Mouse (Mus musculus) CH12.LX (cell line): ENCODE data around the gene Bdh2. TPM values are rescaled to one million over a fixed set of nuclear protein-coding genes. Genes with fewer than 3 reads are reported as not detected.
A peak's percentile ranks its signal among the peaks of the same experiment; 100 is the strongest.

Source experiments
- DNase-seq: peaks from one replicate; pipeline ENCODE4 v3.0.0-alpha.2; 2013; ENCODE audit errors: extremely low read depth
- H3K27ac ChIP-seq: 2 replicates; pipeline ENCODE4 v1.5.1; 2012; ENCODE audit warnings: low read depth, mild to moderate bottlenecking, control low read depth, moderate library complexity; ENCODE audit not compliant: insufficient read depth
- H3K27me3 ChIP-seq: replicated peaks from 2 replicates; pipeline ENCODE3; 2012; ENCODE audit warnings: inconsistent platforms
- H3K36me3 ChIP-seq, 2 experiments: replicated peaks in 1 of 2; 2 replicates each; pipeline versions ENCODE3 to v1.6.1; 2012; ENCODE audit warnings: inconsistent platforms in 1 of 2, low read length in 1 of 2, mild to moderate bottlenecking in 1 of 2, mixed read lengths in 1 of 2, moderate library complexity in 1 of 2; ENCODE audit not compliant: control insufficient read depth in 1 of 2, insufficient read depth in 1 of 2
- H3K4me1 ChIP-seq, 2 experiments: 2 replicates each; pipeline ENCODE4 v1.6.1; 2012; ENCODE audit warnings: inconsistent platforms in 1 of 2, moderate library complexity in 1 of 2; ENCODE audit not compliant: insufficient read depth in 2 of 2, control insufficient read depth in 1 of 2
- H3K4me2 ChIP-seq: 2 replicates; pipeline ENCODE4 v1.6.1; 2012; ENCODE audit warnings: low read depth, mild to moderate bottlenecking, control low read depth; ENCODE audit not compliant: poor library complexity, insufficient read depth, severe bottlenecking
- H3K4me3 ChIP-seq, 3 experiments: fragments of 150-350 bp in 1 of 3; sonication (generic) in 1 of 3; replicated peaks in 1 of 3; 2 replicates each; pipeline versions ENCODE3 to v1.5.1; 2011 to 2012; ENCODE audit warnings: low read depth in 2 of 3, low read length in 2 of 3, mild to moderate bottlenecking in 2 of 3, moderate library complexity in 2 of 3, control low read depth in 1 of 3, improper control_type of control experiment in 1 of 3, inconsistent platforms in 1 of 3, mixed read lengths in 1 of 3; ENCODE audit not compliant: poor library complexity in 1 of 3
- H3K79me2 ChIP-seq: replicated peaks from 2 replicates; pipeline ENCODE4 v1.6.1; 2012; ENCODE audit warnings: mild to moderate bottlenecking, moderate library complexity; ENCODE audit not compliant: control insufficient read depth, poor library complexity, insufficient read depth, severe bottlenecking; ENCODE audit errors: extremely low read depth
- H3K9ac ChIP-seq: 2 replicates; pipeline ENCODE4 v1.6.1; 2012; ENCODE audit warnings: low read depth, mild to moderate bottlenecking, control low read depth, moderate library complexity; ENCODE audit not compliant: insufficient read depth
- H3K9me3 ChIP-seq: replicated peaks from 2 replicates; pipeline ENCODE3; 2012; ENCODE audit warnings: low read length, inconsistent platforms, mixed read lengths
- BHLHE40 ChIP-seq: IDR thresholded peaks from 2 replicates; pipeline ENCODE4 v1.6.1; 2011; ENCODE audit warnings: mild to moderate bottlenecking, low read depth, low read length, improper control_type of control experiment
- CHD1 ChIP-seq: IDR thresholded peaks from 2 replicates; pipeline ENCODE4 v1.6.1; 2012; ENCODE audit warnings: low read depth, low read length, improper control_type of control experiment, inconsistent platforms
- CTCF ChIP-seq, 2 experiments: IDR thresholded peaks in 1 of 2; conservative IDR thresholded peaks in 1 of 2; 2 replicates each; pipeline ENCODE4 v1.5.1; 2011 to 2012; ENCODE audit warnings: low read depth in 2 of 2, low read length in 2 of 2, improper control_type of control experiment in 1 of 2, inconsistent platforms in 1 of 2, mild to moderate bottlenecking in 1 of 2, moderate library complexity in 1 of 2
- E2F4 ChIP-seq: IDR thresholded peaks from 2 replicates; pipeline ENCODE4 v1.6.1; 2011; ENCODE audit warnings: low read depth, low read length, improper control_type of control experiment; ENCODE audit not compliant: insufficient replicate concordance
- GABPA ChIP-seq: IDR thresholded peaks from 2 replicates; pipeline ENCODE4 v1.6.1; 2012; ENCODE audit warnings: low read depth, low read length, improper control_type of control experiment, inconsistent platforms; ENCODE audit not compliant: insufficient replicate concordance
- MAX ChIP-seq: IDR thresholded peaks from 2 replicates; pipeline ENCODE4 v1.6.1; 2011; ENCODE audit warnings: low read length, improper control_type of control experiment
- MAZ ChIP-seq: IDR thresholded peaks from 2 replicates; pipeline ENCODE4 v1.6.1; 2012; ENCODE audit warnings: low read depth, mild to moderate bottlenecking, inconsistent platforms, low read length, improper control_type of control experiment, moderate library complexity
- MEF2A ChIP-seq: IDR thresholded peaks from 2 replicates; pipeline ENCODE4 v1.6.1; 2014; ENCODE audit warnings: low read depth, mild to moderate bottlenecking, inconsistent platforms, low read length, improper control_type of control experiment, borderline replicate concordance
- MYC ChIP-seq: IDR thresholded peaks from 2 replicates; pipeline ENCODE4 v1.6.1; 2011; ENCODE audit warnings: low read depth, mild to moderate bottlenecking, improper control_type of control experiment, low read length
- NELFE ChIP-seq: IDR thresholded peaks from 2 replicates; pipeline ENCODE4 v1.6.1; 2011; ENCODE audit warnings: low read depth, low read length, improper control_type of control experiment
- NRF1 ChIP-seq: IDR thresholded peaks from 2 replicates; pipeline ENCODE4 v1.6.1; 2014; ENCODE audit warnings: low read depth, mild to moderate bottlenecking, inconsistent platforms, low read length, improper control_type of control experiment, moderate library complexity
- POLR2A ChIP-seq: IDR thresholded peaks from 2 replicates; pipeline ENCODE4 v1.6.1; 2011; ENCODE audit warnings: low read depth, mild to moderate bottlenecking, improper control_type of control experiment, low read length
- RAD21 ChIP-seq: IDR thresholded peaks from 2 replicates; pipeline ENCODE4 v1.6.1; 2011; ENCODE audit warnings: low read depth, mild to moderate bottlenecking, low read length, improper control_type of control experiment, moderate library complexity
- RCOR1 ChIP-seq: conservative IDR thresholded peaks from 2 replicates; pipeline ENCODE4 v1.6.1; 2012; ENCODE audit warnings: low read depth, mild to moderate bottlenecking, inconsistent platforms, low read length, improper control_type of control experiment
- SIN3A ChIP-seq: IDR thresholded peaks from 2 replicates; pipeline ENCODE4 v1.6.1; 2012; ENCODE audit warnings: low read length, improper control_type of control experiment, inconsistent platforms
- SMC3 ChIP-seq: IDR thresholded peaks from 2 replicates; pipeline ENCODE4 v1.6.1; 2011; ENCODE audit warnings: low read depth, low read length, improper control_type of control experiment
- TCF12 ChIP-seq: IDR thresholded peaks from 2 replicates; pipeline ENCODE4 v1.6.1; 2014; ENCODE audit warnings: low read depth, mild to moderate bottlenecking, inconsistent platforms, low read length, improper control_type of control experiment
- UBTF ChIP-seq: IDR thresholded peaks from 2 replicates; pipeline ENCODE4 v1.6.1; 2012; ENCODE audit warnings: low read depth, mild to moderate bottlenecking, inconsistent platforms, low read length, improper control_type of control experiment, moderate library complexity
- ZC3H11A ChIP-seq: IDR thresholded peaks from 2 replicates; pipeline ENCODE4 v1.6.1; 2012; ENCODE audit warnings: low read depth, mild to moderate bottlenecking, inconsistent platforms, low read length, improper control_type of control experiment
- ZMIZ1 ChIP-seq: IDR thresholded peaks from 2 replicates; pipeline ENCODE4 v1.6.1; 2012; ENCODE audit warnings: low read depth, mild to moderate bottlenecking, inconsistent platforms, low read length, improper control_type of control experiment
- ZNF384 ChIP-seq: IDR thresholded peaks from 2 replicates; pipeline ENCODE4 v1.6.1; 2012; ENCODE audit warnings: low read depth, low read length, improper control_type of control experiment, inconsistent platforms
- dilution Hi-C: fragments of 300-500 bp; cut with MboI; formaldehyde crosslinking; loops from 2 replicates; pipeline ENCODE4 v1.14.3; 2020; ENCODE audit warnings: low sequenced_read_pairs; ENCODE audit not compliant: extremely low pct_unique_long_range_greater_than_20kb, extremely low pct_ligation_motif_present
- in situ Hi-C: fragments of 300-500 bp; cut with MboI; formaldehyde crosslinking; loops from 3 replicates; pipeline ENCODE4 v1.14.3; 2019; ENCODE audit warnings: low sequenced_read_pairs, low pct_ligation_motif_present, low pct_unique_long_range_greater_than_20kb, mixed read lengths
- polyA plus RNA-seq: library from polyadenylated mRNA; unstranded; fragments of >175 nt; gene quantifications from 2 replicates; pipeline ENCODE4 v1.2.1, GENCODE M21; 2012; ENCODE audit warnings: low read depth; ENCODE audit not compliant: insufficient read length
- total RNA-seq, 2 experiments: library from RNA; depleted of rRNA; stranded (reverse); fragments of 300-350 nt in 1 of 2; fragments of >200 nt in 1 of 2; gene quantifications; 2 replicates each; pipeline ENCODE4 v1.2.3; 2012 to 2014

The Bdh2 gene
- 2.0 and 2.2 TPM in 2 replicates for total RNA-seq (2012; rRNA removed)
- total RNA-seq (2014; rRNA removed): 1.2 TPM in 2 replicates
- 1.3 and 2.3 TPM in 2 replicates for polyA plus RNA-seq

GRCm38 (mm10) chr3:135280669-135281415 lies at the start of gene Bdh2:
TSS of gene Bdh2 (plus strand) at chr3:135281221.
- Histone ChIP-seq H3K9me3 (peaks cover 5% of the 10 kb centered on the region), H3K36me3 (no peaks in the 10 kb centered on the region), H3K4me2 (peak within 1 kb of the TSS; percentile 73), H3K27me3 (no peaks in the 10 kb centered on the region), H3K9ac (peak within 1 kb of the TSS; percentile 29; the same call in 1 of the 2 replicates), H3K27ac (no peak within 1 kb of the TSS), H3K79me2 (no peaks in the 10 kb centered on the region), H3K4me1 (peaks cover 0 to 12% of the 10 kb centered on the region in 2 experiments; a peak in 1 of 4 replicates), H3K4me3 (no peak within 1 kb of the TSS)
- TF ChIP-seq TCF12 (no peak), ZC3H11A (peak; percentile 35; the same call in 1 of the 2 replicates), POLR2A (no peak), RAD21 (peak; percentile 96), MAX (0 out of 2 replicates have a peak, but pooled peaks have one; percentile 52), NRF1 (0 out of 2 replicates have a peak, but pooled peaks have one; percentile 31), SMC3 (peak; percentile 87), E2F4 (no peak), ZNF384 (no peak), BHLHE40 (peak; percentile 59; the same call in 1 of the 2 replicates), CTCF (conservative IDR thresholded peaks at IDR 0.05 in 1 of 2, IDR thresholded peaks at IDR 0.05 in 1 of 2; ENCODE audit: low read depth in 2 of 2, low read length in 2 of 2) (peak; percentile 97 to 98), MYC (peak; percentile 76; the same call in 1 of the 2 replicates)
- peak; percentile 93 for DNase-seq
- in situ Hi-C loops (loop anchor here (5.0 kb wide), 1 partner anchor 301 kb away; no protein-coding TSS in a partner anchor), dilution Hi-C loops (no loop called here)

- H3K9ac ChIP-seq: no peak overlapping the region
- H3K4me3 ChIP-seq: no peak overlapping the region
- no peaks in the 10 kb centered on the region for H3K27me3 ChIP-seq
- H3K4me2 ChIP-seq: no peak overlapping the region
- no peak for DNase-seq
- no peaks in the 10 kb centered on the region for H3K79me2 ChIP-seq
- no peaks in the 10 kb centered on the region for H3K9me3 ChIP-seq
- no peaks in the 10 kb centered on the region for H3K4me1 ChIP-seq
- H3K27ac ChIP-seq: no peak overlapping the region
- dilution Hi-C loops (no loop called here), in situ Hi-C loops (no loop called here)
- no peak for TF ChIP-seq ZMIZ1
- no peak for TF ChIP-seq GABPA
- no peak for TF ChIP-seq ZC3H11A
- no peak for TF ChIP-seq RCOR1
- TF ChIP-seq UBTF: no peak
- TF ChIP-seq SIN3A: no peak
- no peak for TF ChIP-seq MAZ
- no peak for TF ChIP-seq NELFE
- TF ChIP-seq CHD1: no peak
- TF ChIP-seq MEF2A: no peak
- peaks cover 57 to 81% of the 10 kb centered on the region in 2 experiments for H3K36me3 ChIP-seq
Observed at GRCm38 (mm10) chr3:135232058-135232457, 49.0 kb upstream of the Bdh2 start.
